Mouse (Mus musculus): ENCODE results near the gene Gmfg. TPM values are rescaled to one million over a fixed set of nuclear protein-coding genes. Genes with fewer than 3 reads are reported as not detected.

Gmfg gene
- polyA plus RNA-seq, 1 experiment from 2014 or later, result 18.1 TPM

DNA sequence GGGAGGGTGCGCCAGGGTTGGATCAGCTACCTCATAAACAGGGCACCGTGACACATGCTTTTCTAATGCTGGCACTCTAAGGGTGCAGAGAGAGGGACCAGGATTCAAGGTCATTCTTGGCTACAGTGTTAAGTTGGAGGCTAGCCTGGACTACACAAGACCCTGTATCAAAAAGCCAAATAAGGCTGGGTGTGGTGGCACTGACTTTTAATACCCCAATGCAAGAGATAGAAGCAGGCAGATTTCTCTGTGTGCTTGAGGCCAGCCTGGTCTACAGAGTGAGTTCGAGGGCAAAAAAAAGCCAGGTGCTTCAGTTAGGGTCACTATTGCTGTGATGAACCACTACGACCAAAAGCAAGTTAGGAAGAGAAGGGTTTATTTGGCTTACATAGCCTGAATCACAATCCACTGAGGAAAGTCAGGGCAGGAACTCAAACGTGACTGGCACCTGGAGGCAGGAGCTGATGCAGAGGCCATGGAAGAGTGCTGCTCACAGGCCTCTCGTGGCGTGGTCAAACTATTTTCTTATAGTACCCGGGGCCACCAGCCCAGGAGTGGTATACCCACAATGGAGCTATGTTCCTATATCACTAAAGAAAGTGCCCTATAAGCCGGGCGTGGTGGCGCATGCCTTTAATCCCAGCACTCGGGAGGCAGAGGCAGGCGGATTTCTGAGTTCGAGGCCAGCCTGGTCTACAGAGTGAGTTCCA is 4.7 kb downstream of the Gmfg start:
- H3K9ac ChIP-seq, result no peak overlapping the region
- H3K27me3 ChIP-seq, result no peaks in the 10 kb centered on the region
- no peak overlapping the region for H3K4me3 ChIP-seq
- ATAC-seq (ENCODE audit: insufficient number of reproducible peaks, low FRiP score, low TSS enrichment, low read depth), result no peak
- WGBS, result 84% methylated on average over 14 of the region's 14 CpGs
- no peak overlapping the region for H3K4me2 ChIP-seq
- H3K27ac ChIP-seq, result no peak overlapping the region
- peaks cover 7% of the 10 kb centered on the region for H3K4me1 ChIP-seq
- no peaks in the 10 kb centered on the region for H3K9me3 ChIP-seq
- no peaks in the 10 kb centered on the region for H3K36me3 ChIP-seq

- ATAC-seq (ENCODE audit: insufficient number of reproducible peaks, low FRiP score, low TSS enrichment, low read depth), result no peak; the same call in 1 of the 2 replicates
- no peak overlapping the region for H3K9ac ChIP-seq
- no peak overlapping the region for H3K4me2 ChIP-seq
- 39% methylated on average over 4 of the region's 4 CpGs for WGBS
- no peak overlapping the region for H3K27ac ChIP-seq
- H3K4me3 ChIP-seq, result no peak overlapping the region
- H3K36me3 ChIP-seq, result no peaks in the 10 kb centered on the region
- H3K9me3 ChIP-seq, result no peaks in the 10 kb centered on the region
- no peaks in the 10 kb centered on the region for H3K27me3 ChIP-seq
- H3K4me1 ChIP-seq, result peaks cover under 1% of the 10 kb centered on the region; the same call in 1 of the 2 replicates
Observed at GRCm38 (mm10) chr7:28442688-28443087, 5.4 kb downstream of the Gmfg start.

DNA sequence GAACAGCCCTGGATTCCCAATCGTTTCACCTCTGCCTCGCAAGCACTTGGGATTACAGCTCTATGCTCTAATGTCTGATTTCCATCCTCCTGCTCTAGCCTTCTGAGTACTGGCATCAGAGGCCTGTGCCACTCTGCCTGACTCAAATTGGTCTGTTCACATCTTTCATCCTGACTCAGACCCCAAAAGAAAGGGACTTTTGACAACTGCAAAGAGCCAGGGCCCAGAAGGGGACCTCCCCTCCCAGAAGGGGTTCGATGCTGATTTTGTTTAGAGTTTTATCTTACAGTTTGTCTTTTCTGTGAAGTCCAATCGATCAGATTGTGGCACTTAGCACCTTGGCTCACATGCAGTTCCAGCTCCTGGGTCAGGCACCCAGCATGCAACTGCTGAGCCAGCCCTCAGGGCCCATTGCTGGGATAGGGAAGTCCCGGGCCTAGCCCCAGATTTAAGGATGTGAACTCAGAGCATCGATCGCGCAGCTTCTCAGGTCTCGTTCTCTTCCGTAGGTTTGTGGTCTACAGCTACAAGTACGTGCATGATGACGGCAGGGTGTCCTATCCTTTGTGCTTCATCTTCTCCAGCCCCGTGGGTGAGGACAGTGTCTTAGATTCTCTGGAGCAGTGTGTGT is 7.2 kb downstream of the Gmfg start:
- ATAC-seq (ENCODE audit: insufficient number of reproducible peaks, low FRiP score, low TSS enrichment, low read depth), result no peak
- Histone ChIP-seq H3K9ac (no peak overlapping the region), H3K4me1 (no peaks in the 10 kb centered on the region; the same call in 1 of the 2 replicates), H3K27me3 (no peaks in the 10 kb centered on the region), H3K36me3 (no peaks in the 10 kb centered on the region), H3K4me2 (no peak overlapping the region), H3K4me3 (no peak overlapping the region), H3K9me3 (no peaks in the 10 kb centered on the region), H3K27ac (no peak overlapping the region)
- 81% methylated on average over 13 of the region's 13 CpGs for WGBS

DNA sequence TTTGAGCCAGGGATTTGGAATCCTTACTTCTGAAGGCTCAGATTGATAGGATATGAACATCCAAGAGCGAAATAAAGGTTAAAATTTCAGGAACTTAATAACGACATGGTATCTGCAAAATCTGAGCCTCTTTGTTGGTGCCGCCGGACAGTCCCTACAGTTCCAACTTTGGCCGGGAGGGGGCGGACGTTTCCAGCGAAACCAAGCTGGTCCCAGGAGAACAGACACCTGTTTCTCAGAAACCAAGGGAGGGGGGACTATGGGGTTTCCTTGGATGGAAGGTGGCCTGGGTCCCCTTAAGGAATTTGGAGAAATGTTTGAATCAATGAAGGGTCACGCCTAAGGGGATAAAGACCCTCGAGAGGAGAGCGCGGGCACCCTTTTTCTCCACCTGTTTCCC is 9.2 kb downstream of the Gmfg start:
- H3K27me3 ChIP-seq, result no peaks in the 10 kb centered on the region
- H3K36me3 ChIP-seq, result no peaks in the 10 kb centered on the region
- H3K27ac ChIP-seq, result no peak overlapping the region
- no peak overlapping the region for H3K9ac ChIP-seq
- H3K4me2 ChIP-seq, result no peak overlapping the region
- no peak for ATAC-seq (ENCODE audit: insufficient number of reproducible peaks, low FRiP score, low TSS enrichment, low read depth)
- 7% methylated on average over 12 of the region's 12 CpGs for WGBS
- H3K4me1 ChIP-seq, result peaks cover 2% of the 10 kb centered on the region; the same call in 1 of the 2 replicates
- H3K9me3 ChIP-seq, result no peaks in the 10 kb centered on the region
- H3K4me3 ChIP-seq, result no peak overlapping the region

GRCm38 (mm10) chr7:28447101-28447830 is 10.0 kb downstream of the Gmfg start:
- H3K9ac ChIP-seq, result no peak overlapping the region

GRCm38 (mm10) chr7:28447865-28448820 is 10.9 kb downstream of the Gmfg start:
- Histone ChIP-seq H3K27me3 (no peaks in the 10 kb centered on the region), H3K4me1 (peaks cover 11% of the 10 kb centered on the region), H3K4me3 (no peak overlapping the region), H3K9ac (no peak overlapping the region), H3K27ac (no peak overlapping the region), H3K9me3 (no peaks in the 10 kb centered on the region), H3K4me2 (no peak overlapping the region), H3K36me3 (no peaks in the 10 kb centered on the region)
- no peak for ATAC-seq (ENCODE audit: insufficient number of reproducible peaks, low FRiP score, low TSS enrichment, low read depth)
- 59% methylated on average over 13 of the region's 13 CpGs for WGBS

More at GRCm38 (mm10) chr7:28447101-28447830, 10.0 kb downstream of the Gmfg start:
- Histone ChIP-seq H3K9me3 (no peaks in the 10 kb centered on the region), H3K27ac (no peak overlapping the region), H3K4me2 (no peak overlapping the region), H3K4me1 (peaks cover 4% of the 10 kb centered on the region; the same call in 1 of the 2 replicates), H3K4me3 (no peak overlapping the region), H3K27me3 (no peaks in the 10 kb centered on the region), H3K36me3 (no peaks in the 10 kb centered on the region)
- no peak for ATAC-seq (ENCODE audit: insufficient number of reproducible peaks, low FRiP score, low TSS enrichment, low read depth)
- 16% methylated on average over 12 of the region's 12 CpGs for WGBS

DNA sequence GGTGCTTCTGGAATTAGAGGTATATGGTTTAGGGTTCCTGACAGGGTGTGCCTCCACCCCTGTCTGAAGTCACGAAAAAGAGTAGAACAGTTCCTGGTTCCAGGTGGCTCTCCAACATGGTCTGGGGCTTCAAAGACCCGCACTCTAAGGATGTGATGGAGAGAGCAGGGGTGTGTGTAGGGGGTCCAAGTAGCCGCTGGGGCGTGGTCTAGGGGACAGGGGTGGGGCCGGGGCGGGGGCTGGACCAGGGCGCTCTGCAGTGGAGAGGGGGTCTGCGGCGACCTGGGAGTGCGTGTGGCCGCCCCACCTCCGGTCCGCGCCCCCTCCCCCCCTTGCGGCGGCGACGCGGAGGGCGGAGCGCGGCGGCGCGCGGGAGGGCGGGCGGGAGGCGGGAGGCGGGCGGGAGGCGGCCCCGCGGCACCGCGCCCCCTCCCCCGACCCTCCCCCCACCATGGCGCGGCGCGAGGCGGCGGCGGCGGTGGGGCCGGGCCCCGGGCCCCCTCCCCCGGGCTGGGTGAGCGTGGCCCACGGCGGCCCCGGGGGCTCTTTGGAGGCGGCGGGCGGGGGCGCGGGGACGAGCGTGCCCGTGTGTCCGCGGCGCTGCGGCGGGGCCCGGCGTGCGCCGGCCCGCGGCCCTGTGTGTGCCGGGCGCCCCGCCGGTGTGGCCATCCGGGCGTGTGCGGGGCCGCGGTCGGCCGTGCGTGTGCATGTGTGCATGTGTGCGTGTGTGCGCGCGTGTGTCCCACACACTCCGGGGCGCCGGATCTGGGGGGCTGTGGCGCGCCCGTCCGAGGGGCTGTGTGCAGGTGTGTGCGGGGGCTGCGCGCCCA is 14.5 kb downstream of the Gmfg start, which contains the start of gene Lrfn1:
Lrfn1 (plus strand) TSS at position 450 of the 830 bp plus-strand sequence.
- Histone ChIP-seq H3K9me3 (no peaks in the 10 kb centered on the region), H3K4me3 (peak within 1 kb of the TSS; percentile 87), H3K4me2 (peak within 1 kb of the TSS; percentile 96), H3K9ac (peak within 1 kb of the TSS; percentile 73), H3K27ac (peak within 1 kb of the TSS; percentile 63; the same call in 1 of the 2 replicates), H3K27me3 (no peaks in the 10 kb centered on the region), H3K36me3 (peaks cover 23% of the 10 kb centered on the region), H3K4me1 (peaks cover 13% of the 10 kb centered on the region)
- ATAC-seq (ENCODE audit: insufficient number of reproducible peaks, low FRiP score, low TSS enrichment, low read depth), result peak; percentile 56; the same call in 1 of the 2 replicates
- WGBS, result under 1% methylated on average over 26 of the region's 97 CpGs

DNA sequence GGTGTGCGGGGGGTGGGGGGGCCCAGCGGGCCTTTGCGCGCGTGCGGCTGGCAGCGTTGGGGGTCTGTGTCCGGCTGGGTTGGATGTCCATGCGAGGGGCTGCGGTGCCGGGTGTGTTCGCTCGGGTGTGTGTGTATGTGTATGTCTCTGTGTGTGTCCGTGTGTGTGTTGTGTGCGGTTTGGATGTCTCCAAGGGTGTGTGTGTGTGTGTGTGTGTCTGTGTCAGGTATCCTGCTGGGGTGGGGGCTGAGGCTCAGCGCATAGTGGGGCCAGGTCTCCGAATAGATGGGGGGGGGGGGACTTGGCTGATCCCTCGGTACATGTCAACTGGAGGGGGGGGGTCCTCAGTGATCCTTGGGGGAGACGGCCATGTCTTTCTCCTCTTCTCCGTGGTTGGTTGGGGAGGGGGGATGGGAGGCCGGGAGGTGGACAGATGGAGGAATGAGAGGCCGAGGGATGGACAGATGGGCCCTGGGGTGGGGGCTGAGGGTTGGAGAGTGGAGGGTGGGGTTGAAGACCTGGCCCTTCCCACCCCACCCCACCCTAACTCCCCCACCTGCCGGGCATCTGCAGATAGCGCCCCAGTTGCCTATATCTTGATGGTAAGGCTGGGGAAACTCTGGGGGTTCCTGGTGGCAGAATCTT is 15.2 kb downstream of the Gmfg start:
- no peaks in the 10 kb centered on the region for H3K27me3 ChIP-seq
- peak overlapping the region; percentile 63; the same call in 1 of the 2 replicates for H3K27ac ChIP-seq
- H3K4me3 ChIP-seq, result peak overlapping the region; percentile 87
- H3K4me1 ChIP-seq, result peaks cover 13% of the 10 kb centered on the region
- peak overlapping the region; percentile 96 for H3K4me2 ChIP-seq
- H3K36me3 ChIP-seq, result peaks cover 23% of the 10 kb centered on the region
- peak overlapping the region; percentile 73 for H3K9ac ChIP-seq
- no peaks in the 10 kb centered on the region for H3K9me3 ChIP-seq
- 0 out of 2 replicates have a peak, but pooled peaks have one; percentile 45 for ATAC-seq (ENCODE audit: insufficient number of reproducible peaks, low FRiP score, low TSS enrichment, low read depth)
- 2% methylated on average over 20 of the region's 24 CpGs for WGBS

GRCm38 (mm10) chr7:28460361-28460760 is 23.1 kb downstream of the Gmfg start:
- H3K9ac ChIP-seq, result no peak overlapping the region
- H3K4me1 ChIP-seq, result no peaks in the 10 kb centered on the region
- H3K36me3 ChIP-seq, result peaks cover 64% of the 10 kb centered on the region
- H3K9me3 ChIP-seq, result no peaks in the 10 kb centered on the region
- no peak overlapping the region for H3K4me3 ChIP-seq
- ATAC-seq (ENCODE audit: insufficient number of reproducible peaks, low FRiP score, low TSS enrichment, low read depth), result no peak
- no peak overlapping the region for H3K27ac ChIP-seq
- H3K27me3 ChIP-seq, result no peaks in the 10 kb centered on the region
- no peak overlapping the region for H3K4me2 ChIP-seq
- WGBS, result 93% methylated on average over 5 of the region's 5 CpGs

- Histone ChIP-seq H3K27ac (no peak overlapping the region), H3K36me3 (peaks cover 51% of the 10 kb centered on the region), H3K4me1 (peaks cover 10% of the 10 kb centered on the region), H3K27me3 (peaks cover 17% of the 10 kb centered on the region), H3K9me3 (no peaks in the 10 kb centered on the region), H3K4me2 (no peak overlapping the region), H3K4me3 (no peak overlapping the region), H3K9ac (no peak overlapping the region)
- WGBS, result 94% methylated on average over 2 of the region's 2 CpGs
- ATAC-seq (ENCODE audit: insufficient number of reproducible peaks, low FRiP score, low TSS enrichment, low read depth), result no peak
Observed at GRCm38 (mm10) chr7:28462769-28463168, 25.5 kb downstream of the Gmfg start.

All from limb, embryonic 15.5 days (tissue).